Mouse (Mus musculus) common myeloid progenitor, adult 5-6 weeks (primary cell): Measurements from ENCODE around the gene Tapbp. TPM values are rescaled to one million over a fixed set of nuclear protein-coding genes. Genes with fewer than 3 reads are reported as not detected.

ENCODE experiments used
- ATAC-seq: replicated peaks from 2 replicates; pipeline ENCODE4 v1.8.0; 2016; ENCODE audit warnings: low read depth, mild to moderate bottlenecking, moderate TSS enrichment, inconsistent platforms; ENCODE audit not compliant: poor library complexity, severe bottlenecking
- total RNA-seq: library from RNA; stranded (forward); fragments of 200-1000, 187-1606 nt; gene quantifications from 2 replicates; pipeline ENCODE4 v1.2.3, GENCODE M21; 2017

Tapbp gene
- total RNA-seq, 1 experiment from 2014 or later: 56.4 TPM

DNA sequence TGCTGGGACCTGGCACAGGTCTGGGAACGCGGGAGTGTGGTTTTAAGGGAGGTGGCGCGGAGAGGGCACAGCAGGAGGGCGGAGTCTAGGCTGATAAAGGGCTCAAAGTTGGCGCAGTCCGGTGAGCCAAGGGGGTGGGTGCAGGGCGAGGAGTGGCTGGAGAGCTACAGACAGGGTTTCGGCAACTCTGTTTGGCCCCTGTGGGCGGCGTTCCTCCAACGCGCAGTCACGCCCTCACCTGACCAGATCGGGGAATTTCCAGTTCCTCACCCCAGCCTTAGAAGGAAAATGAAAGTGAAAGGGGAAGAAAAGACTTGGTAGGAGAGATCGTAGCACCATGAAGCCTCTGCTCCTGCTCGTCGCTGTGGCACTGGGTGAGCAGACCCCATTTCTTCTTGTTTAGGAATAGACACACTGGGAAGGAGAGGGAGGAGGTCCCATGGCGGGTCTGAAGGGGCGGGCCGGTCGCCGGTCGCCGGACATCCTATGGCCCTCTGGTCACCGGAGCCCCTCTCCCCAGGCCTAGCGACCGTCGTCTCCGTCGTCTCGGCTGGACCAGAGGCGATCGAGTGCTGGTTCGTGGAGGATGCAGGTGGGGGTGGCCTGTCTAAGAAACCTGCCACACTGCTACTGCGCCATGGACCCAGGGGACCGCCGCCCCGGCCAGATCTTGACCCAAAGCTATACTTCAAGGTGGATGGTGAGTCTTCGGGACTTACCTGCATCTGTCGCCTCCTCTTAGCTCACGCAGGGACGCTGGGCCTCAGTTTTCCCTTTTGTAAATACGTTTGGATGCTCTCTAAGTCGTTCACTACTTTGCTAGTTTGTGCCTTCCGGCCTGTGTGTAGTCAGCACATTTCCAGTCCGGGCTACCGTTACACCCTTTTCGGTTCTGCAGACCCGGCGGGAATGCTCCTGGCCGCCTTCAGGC lies 3.9 kb downstream of the Tapbp start:
- peak; percentile 58 for ATAC-seq

DNA sequence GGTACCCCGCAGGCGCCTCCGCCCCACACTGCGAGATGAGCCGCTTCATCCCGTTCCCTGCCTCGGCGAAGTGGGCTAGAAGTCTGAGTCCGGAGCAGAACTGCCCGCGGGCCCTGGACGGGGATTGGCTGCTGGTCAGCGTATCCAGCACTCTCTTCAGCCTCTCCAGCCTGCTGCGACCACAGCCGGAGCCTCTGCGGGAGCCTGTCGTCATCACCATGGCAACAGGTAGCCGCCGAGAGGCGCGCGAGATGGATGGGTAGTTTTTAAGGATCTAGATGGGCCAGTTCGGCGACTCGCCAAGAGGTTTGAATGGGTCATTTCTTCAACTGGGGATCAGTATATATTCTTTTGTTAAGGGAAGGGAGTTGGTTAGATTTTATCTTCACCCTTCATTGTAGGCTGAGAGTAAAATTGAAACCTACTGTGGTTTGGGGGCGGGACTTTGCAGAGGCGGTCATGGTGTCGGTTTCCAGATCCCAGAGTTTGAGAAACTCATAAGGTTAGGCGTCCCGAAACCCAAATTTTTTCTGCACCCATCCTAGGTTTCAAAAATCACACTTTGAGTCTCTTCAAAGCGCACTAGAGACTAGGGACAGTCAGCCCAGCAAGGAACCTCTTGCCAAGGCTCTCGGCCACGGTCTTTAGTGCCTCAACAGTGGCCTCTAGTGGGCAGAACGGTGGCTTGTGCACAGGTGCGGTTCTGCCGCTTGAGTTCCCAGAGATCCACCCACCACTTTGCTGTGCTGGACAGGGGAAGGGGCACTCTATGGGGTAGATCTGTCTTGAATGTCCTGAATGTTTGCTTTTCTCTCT lies 4.8 kb downstream of the Tapbp start:
- ATAC-seq: peak; percentile 29

DNA sequence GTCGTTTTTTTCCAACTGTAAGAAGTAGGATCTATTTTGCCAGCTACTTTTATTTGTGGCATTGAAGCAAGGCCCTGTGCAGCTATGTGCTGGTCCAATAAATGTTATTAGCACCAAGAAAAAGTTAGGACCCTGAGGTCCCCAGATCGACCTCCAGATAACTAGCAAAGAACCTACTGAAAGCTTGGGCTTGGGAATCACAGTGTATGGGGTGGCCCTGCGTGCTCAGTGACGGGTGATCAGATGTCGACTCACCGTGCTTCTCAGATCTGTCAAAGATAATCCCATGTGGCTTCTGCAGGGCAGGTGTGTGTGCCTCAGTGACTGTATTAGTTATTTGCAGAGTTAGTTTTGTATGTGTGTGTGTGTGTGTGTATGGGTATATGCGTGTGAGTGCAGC lies 5.7 kb downstream of the Tapbp start:
- ATAC-seq: no peak

- ATAC-seq: no peak
Observed at GRCm38 (mm10) chr17:33924577-33925283, 9.0 kb downstream of the Tapbp start.

DNA sequence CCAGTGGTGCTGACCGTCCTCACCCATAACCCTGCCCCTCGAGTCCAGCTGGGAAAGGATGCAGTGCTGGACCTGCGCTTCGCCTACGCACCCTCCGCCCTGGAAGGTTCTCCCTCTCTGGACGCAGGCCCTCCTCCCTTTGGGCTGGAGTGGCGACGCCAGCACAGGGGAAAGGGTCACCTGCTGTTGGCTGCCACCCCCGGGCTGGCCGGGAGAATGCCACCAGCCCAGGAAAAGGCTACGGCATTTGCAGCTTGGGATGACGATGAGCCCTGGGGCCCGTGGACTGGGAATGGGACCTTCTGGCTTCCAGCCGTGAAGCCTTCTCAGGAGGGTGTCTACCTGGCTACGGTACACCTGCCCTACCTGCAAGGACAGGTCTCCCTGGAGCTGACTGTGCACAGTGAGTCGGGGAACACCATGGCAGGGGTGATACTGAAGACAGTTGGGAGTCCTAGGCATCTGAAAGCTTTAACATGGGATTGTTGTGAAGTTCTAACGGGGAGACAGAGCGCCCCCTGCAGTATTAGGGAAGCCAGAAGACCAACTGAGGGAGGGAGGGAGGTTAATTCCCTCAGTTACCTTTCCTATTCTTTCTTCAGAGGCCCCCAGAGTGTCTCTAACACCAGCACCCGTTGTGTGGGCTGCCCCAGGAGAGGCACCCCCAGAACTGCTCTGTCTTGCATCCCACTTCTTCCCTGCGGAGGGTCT lies 9.9 kb downstream of the Tapbp start:
- no peak for ATAC-seq

GRCm38 (mm10) chr17:33926207-33926932 lies 10.7 kb downstream of the Tapbp start:
- ATAC-seq: no peak

DNA sequence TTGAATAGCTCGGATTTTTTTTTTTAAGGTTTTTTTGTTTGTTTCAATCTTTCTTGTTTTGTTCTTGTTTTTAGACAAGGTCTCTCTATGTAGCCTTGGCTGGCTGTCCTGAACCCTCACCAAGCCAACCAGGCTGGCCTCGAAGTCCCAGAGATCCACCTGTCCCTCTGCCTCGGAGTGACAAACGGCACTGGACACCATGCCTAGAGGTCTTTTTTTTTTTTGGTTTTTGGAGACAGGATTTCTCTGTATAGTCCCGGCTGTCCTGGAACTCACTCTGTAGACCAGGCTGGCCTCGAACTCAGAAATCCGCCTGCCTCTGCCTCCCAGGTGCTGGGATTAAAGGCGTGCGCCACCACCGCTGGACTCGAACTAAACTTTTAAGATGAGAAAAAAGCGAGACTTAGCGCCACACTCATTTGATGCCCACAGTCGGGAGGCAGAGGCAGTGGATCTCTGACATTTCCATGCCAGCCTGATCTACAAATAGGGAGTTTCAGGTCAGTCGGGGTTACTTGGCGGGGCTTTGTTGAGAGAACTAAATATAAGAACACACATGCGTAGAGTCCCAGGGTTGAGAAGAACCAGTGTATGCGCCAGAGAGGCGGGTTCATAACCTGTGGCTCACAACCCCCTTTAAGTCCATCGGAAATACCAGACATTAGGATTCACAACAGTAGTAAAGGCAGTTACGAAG lies 12.7 kb downstream of the Tapbp start:
- ATAC-seq: no peak

DNA sequence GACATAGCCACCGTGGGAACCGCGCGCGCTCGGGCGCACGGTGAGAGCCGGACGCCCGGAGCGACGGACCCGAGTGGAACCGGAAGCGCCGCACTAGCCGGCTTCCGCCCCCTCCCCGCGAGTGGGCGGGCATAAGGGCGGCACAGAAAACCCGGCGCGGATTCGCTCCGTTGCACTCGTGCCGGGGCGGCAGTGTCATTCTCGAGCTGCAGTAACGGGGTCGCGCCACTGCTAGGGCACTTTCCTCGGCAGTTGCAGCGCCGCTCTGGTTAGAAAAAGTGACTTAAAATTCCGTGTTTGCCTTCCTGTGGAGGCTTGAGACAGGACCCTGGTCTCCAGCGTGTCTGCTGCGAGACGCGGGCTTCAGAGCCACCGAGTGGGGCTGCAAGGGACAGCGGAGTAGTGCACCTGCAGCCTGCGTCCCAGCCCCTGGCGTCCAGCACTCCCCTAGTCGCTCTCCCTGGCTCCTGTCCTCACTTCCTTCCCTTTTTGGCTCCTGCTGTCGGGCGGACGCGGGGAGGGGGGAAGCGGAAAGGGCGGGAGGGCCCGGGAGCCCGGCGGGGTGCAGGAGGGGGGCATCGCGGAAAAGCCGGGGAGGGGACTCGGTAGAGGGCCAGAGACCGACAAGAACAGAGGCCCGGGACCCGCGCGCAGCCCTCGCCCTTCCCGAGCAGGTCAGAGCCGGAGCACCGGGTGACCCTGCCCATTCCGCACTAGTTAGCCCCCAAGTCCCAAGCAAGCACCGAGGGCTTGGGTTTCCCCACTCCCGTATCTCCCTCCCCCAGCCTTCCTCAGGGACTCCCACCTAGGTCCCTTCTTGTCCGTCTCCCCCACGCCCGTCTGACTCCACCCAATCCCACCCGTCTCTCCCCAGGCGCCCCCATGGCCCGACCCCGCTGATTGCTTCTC lies 13.9 kb downstream of the Tapbp start, which contains the start of gene Rgl2:
Gene Rgl2, plus strand, starts transcription at position 173 of the 909 bp plus-strand sequence.
- ATAC-seq: peak; percentile 73

GRCm38 (mm10) chr17:33930280-33931158 lies 14.8 kb downstream of the Tapbp start:
- peak; percentile 17; the same call in 1 of the 2 replicates for ATAC-seq

- ATAC-seq: no peak
Observed at GRCm38 (mm10) chr17:33931159-33931866, 15.6 kb downstream of the Tapbp start.

DNA sequence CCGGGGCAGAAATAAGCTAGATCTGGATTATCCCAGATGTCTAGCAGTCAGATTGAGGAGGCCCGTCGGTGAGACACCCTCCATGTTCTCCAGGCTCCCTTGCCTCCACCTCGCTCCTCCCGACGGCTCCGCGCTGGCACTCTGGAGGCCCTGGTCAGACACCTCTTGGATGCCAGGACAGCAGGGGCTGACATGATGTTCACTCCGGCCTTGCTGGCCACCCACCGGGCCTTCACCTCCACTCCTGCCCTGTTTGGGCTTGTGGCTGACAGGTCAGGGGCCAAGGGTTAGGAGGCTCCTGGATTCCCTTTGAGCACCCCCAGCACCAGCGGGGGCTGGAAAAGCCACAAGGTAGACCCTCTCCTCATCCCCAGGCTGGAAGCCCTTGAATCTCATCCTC lies 16.2 kb downstream of the Tapbp start:
- ATAC-seq: no peak

- no peak for ATAC-seq
Observed at GRCm38 (mm10) chr17:33932448-33932847, 16.7 kb downstream of the Tapbp start.

DNA sequence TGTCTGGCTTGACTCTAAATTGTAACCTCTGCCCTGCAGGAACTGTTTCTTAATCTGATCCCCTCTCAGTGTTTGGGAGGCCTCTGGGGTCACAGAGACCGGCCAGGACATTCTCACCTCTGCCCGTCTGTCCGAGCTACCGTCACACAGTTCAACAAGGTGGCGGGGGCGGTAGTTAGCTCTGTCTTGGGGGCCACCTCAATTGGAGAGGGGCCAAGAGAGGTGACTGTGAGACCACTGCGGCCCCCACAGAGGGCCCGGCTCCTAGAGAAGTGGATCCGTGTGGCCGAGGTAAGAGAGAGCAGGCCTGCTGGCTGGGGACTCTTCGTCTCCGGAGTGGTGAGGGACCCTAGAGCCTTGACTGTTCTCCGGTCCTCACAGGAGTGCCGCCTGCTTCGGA lies 17.3 kb downstream of the Tapbp start:
- no peak for ATAC-seq

- ATAC-seq: no peak
Observed at GRCm38 (mm10) chr17:33935422-33936055, 19.8 kb downstream of the Tapbp start.

DNA sequence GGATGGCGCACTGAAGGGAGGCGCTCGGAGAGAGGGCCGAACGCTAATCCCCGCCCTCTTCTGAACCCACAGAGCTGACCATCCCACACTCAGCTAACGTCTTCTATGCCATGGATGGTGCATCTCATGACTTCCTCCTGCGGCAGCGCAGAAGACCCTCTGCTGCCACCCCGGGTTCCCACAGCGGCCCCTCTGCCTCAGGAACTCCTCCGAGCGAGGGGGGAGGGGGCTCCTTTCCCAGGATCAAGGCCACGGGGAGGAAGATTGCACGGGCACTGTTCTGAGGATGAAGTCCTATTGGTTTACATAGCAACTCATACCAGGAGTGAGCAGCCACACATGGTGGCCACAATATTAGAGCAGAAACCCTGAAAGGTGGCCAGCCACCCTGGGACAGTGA lies 21.3 kb downstream of the Tapbp start:
- no peak for ATAC-seq
